Mouse (Mus musculus): ENCODE measurements at regions not wholly inside any gene's neighbourhood (a gene's known extent, or its start where the extent isn't known, plus 50 kb on each side); places are given as distances from the start of the nearest gene placed in this dataset.

DNA sequence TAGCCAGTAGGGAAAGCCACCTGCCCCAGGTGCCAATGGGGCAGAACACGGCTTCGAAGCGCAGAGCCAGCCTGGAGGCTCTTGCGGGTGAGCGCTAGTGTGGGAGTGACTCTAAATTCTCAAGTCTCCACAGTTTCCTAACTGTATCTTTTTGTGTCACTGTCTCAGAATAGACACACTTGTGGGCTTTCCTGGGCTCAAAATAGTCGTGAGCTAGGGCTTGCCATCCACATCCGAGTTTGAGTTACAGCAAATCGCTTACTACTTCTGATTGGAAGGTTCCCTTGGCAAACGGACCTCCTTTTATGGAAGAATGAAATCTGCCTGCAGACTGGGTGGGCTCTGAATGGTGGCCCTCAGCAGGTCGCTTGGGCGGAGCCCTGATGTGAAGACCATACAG lies 71.0 kb upstream of the Pmepa1 start:
- TF ChIP-seq CTCF (IDR thresholded peaks at IDR 0.05; ENCODE audit: insufficient read depth, low read depth, low read length) (no peak), POLR2A (IDR thresholded peaks at IDR 0.05; ENCODE audit: insufficient read depth, low read depth, low read length) (no peak)
